Mouse (Mus musculus) stomach, embryonic 14.5 days (tissue): Measurements from ENCODE around the gene Gm10037. TPM values are rescaled to one million over a fixed set of nuclear protein-coding genes. Genes with fewer than 3 reads are reported as not detected.
"Not testable (repeated sequence)": the region's sequence is repeated elsewhere in the genome, so short reads cannot be mapped to it uniquely, and the experiment has no call there.

ENCODE experiments used
- ATAC-seq: fragments of 200-750 bp; cut with Nextera tagmentation; 2 replicates; pipeline ENCODE4 v1.8.0; 2017; ENCODE audit warnings: low read depth, moderate TSS enrichment; ENCODE audit not compliant: insufficient number of reproducible peaks, insufficient read depth, low FRiP score
- H3K27ac ChIP-seq: fragments of 300-500 bp; sonication (generic); 2 replicates; pipeline ENCODE4 v1.5.1; 2014; ENCODE audit warnings: mild to moderate bottlenecking, low read length, moderate library complexity, mixed read lengths
- H3K27me3 ChIP-seq: fragments of 300-500 bp; sonication (generic); 2 replicates; pipeline ENCODE4 v1.6.1; 2014; ENCODE audit warnings: low read length, control low read depth, mixed read lengths; ENCODE audit not compliant: control insufficient read depth, insufficient read depth
- H3K36me3 ChIP-seq: fragments of 300-500 bp; sonication (generic); 2 replicates; pipeline ENCODE4 v1.6.1; 2014; ENCODE audit warnings: mild to moderate bottlenecking, control low read depth, low read length, moderate library complexity, mixed read lengths; ENCODE audit not compliant: control insufficient read depth, insufficient read depth
- H3K4me1 ChIP-seq: fragments of 300-500 bp; sonication (generic); 2 replicates; pipeline ENCODE4 v1.6.1; 2014; ENCODE audit warnings: low read length, control low read depth, mixed read lengths; ENCODE audit not compliant: control insufficient read depth, insufficient read depth
- H3K4me2 ChIP-seq: fragments of 300-500 bp; sonication (generic); replicated peaks from 2 replicates; pipeline ENCODE4 v1.6.1; 2014; ENCODE audit warnings: low read depth, low read length, control low read depth
- H3K4me3 ChIP-seq: fragments of 300-500 bp; sonication (generic); 2 replicates; pipeline ENCODE4 v1.5.1; 2014; ENCODE audit warnings: low read depth, low read length, control low read depth
- H3K9ac ChIP-seq: fragments of 300-500 bp; sonication (generic); replicated peaks from 2 replicates; pipeline ENCODE4 v1.6.1; 2014; ENCODE audit warnings: low read depth, mild to moderate bottlenecking, control low read depth, low read length, moderate library complexity, mixed read lengths
- H3K9me3 ChIP-seq: fragments of 300-500 bp; sonication (generic); 2 replicates; pipeline ENCODE4 v1.6.1; 2016; ENCODE audit warnings: low read depth, low read length, control low read depth; ENCODE audit not compliant: control insufficient read depth
- WGBS: fragments of 180-500 bp; shearing (Covaris S2); extraction: QIAGEN DNeasy Blood & Tissue Kit; methylation state at CpG from one replicate; pipeline ENCODE4 v1.1.7; 2014; 5-methylcytosine and 5-hydroxymethylcytosine counted together
- polyA plus RNA-seq: library from polyadenylated mRNA; unstranded; fragments of >200 nt; fragmentation: Nextera tagmentation; extraction: Ambion mirVana; gene quantifications from 2 replicates; pipeline ENCODE4 v1.2.1, GENCODE M21; 2014

The Gm10037 gene
- polyA plus RNA-seq, 1 experiment from 2014 or later, result 4.0 TPM

DNA sequence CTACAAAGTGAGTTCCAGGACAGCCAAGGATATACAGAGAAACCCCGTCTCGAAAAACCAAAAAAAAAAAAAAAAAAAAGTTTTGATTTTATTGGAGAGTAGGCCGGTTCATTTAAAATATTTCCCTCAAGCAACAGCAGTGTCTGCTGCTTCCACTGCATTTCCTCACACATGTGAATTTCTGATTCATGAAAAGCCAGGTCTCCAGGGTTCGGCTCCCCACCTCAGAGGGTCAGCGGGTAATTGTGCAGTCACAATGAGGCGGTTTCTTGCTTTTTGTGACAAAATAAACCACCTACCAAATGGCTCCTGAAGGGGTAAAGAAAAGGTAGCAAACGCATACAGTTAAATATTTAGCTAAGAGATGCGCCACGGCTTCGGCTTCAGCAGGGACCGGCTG is 32.1 kb downstream of the Gm10037 start, which contains the start of gene BC048507:
TSS of gene BC048507 (plus strand) at position 301 of the 400 bp plus-strand sequence.
- Histone ChIP-seq H3K4me1 (no peaks in the 10 kb centered on the region), H3K27ac (no peak within 1 kb of the TSS), H3K36me3 (no peaks in the 10 kb centered on the region), H3K27me3 (no peaks in the 10 kb centered on the region), H3K9ac (no peak within 1 kb of the TSS), H3K9me3 (no peaks in the 10 kb centered on the region), H3K4me3 (no peak within 1 kb of the TSS), H3K4me2 (no peak within 1 kb of the TSS)
- no peak for ATAC-seq
- WGBS, result 78% methylated on average over 11 of the region's 11 CpGs

DNA sequence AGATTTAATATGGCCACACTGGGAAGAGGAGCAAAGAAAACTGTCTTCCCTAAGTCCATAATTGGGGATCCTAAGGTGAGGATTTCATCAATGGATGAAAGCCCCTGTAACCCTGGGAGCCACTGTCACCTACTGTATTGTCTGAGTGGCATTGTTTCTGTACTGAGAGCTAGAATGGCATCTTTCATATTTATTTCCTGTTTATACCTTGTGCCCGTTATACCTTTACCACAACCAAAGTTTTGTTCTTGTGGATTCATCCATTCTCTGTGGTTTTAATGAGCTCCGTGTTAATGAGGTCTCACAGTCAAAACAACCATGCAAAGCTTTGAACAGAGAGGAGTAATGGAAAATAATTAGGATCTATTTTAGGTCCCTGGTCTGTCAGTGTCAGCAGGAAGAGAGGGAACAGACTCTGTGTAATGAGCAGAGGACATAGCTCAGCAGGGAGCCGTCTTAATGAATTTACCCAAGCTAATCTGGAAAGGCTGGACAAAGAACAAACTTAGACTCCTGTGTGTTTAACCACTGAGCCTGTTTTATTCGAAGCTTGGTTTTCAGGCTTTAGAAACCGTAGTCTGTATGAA is 34.0 kb downstream of the Gm10037 start:
- no peak overlapping the region for H3K4me2 ChIP-seq
- 53% methylated on average over 5 of the region's 5 CpGs for WGBS
- no peaks in the 10 kb centered on the region for H3K9me3 ChIP-seq
- H3K4me3 ChIP-seq, result no peak overlapping the region
- no peak overlapping the region for H3K9ac ChIP-seq
- H3K27me3 ChIP-seq, result no peaks in the 10 kb centered on the region
- H3K27ac ChIP-seq, result no peak overlapping the region
- no peaks in the 10 kb centered on the region for H3K4me1 ChIP-seq
- no peaks in the 10 kb centered on the region for H3K36me3 ChIP-seq
- ATAC-seq, result no peak

DNA sequence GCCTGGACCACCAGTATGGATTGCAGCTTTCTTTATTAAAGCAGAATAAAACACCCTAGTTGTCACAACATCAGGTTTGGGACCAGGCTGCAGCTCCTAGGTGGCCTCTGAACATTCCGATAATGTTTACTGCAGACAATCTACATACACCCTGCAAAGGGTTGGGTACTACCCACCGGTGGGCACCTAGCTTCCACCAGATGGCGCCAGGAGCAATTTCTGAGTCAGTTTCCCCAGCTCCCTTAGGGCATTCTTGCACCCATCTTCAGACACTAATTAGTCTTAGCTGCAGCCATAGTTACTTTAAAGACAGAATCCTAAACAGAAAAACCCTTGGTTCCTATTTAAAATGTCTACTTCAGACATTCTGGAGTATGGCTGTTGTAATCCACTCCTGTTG is 37.0 kb downstream of the Gm10037 start:
- Histone ChIP-seq H3K4me2 (no peak overlapping the region), H3K9ac (no peak overlapping the region), H3K9me3 (no peaks in the 10 kb centered on the region), H3K36me3 (no peaks in the 10 kb centered on the region), H3K4me3 (no peak overlapping the region), H3K4me1 (no peaks in the 10 kb centered on the region), H3K27me3 (no peaks in the 10 kb centered on the region), H3K27ac (no peak overlapping the region)
- ATAC-seq, result no peak
- 31% methylated on average over 3 of the region's 3 CpGs for WGBS

DNA sequence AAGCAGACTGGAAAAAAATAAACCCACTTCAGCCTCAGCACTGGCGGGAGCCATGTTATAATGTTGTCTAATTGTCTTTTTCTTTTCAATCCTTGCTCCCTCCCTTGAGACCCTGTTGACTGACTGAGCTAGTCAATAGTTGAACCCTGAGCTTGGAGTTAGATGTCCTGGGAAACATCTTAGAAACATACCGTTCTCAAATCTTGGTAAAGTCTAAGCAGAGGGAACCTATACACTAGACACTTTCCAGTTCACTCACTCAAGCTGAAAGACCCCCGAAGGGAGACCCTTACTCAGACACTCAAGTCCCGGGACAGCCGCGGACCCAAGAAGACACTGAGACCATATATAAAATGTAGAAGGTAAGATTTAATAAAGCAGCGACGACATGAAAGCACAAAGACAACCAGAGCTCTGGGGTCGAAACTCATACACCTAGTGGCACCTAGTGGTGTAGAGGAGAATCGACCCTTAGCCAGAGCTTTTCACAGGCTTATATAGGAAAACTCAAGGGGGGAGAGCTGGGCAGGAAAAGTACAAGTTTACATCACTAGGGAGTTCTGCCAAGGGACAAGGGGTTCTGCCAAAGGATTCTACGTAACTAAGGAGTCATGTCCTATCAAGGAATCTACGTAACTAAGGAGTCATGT is 45.3 kb downstream of the Gm10037 start:
- H3K36me3 ChIP-seq, H3K9ac ChIP-seq, H3K4me2 ChIP-seq, H3K27me3 ChIP-seq, H3K4me1 ChIP-seq, H3K9me3 ChIP-seq, H3K27ac ChIP-seq, H3K4me3 ChIP-seq: not testable (repeated sequence)
- ATAC-seq, result peak; percentile 58; the same call in 1 of the 2 replicates
- 30% methylated on average over 6 of the region's 12 CpGs for WGBS

DNA sequence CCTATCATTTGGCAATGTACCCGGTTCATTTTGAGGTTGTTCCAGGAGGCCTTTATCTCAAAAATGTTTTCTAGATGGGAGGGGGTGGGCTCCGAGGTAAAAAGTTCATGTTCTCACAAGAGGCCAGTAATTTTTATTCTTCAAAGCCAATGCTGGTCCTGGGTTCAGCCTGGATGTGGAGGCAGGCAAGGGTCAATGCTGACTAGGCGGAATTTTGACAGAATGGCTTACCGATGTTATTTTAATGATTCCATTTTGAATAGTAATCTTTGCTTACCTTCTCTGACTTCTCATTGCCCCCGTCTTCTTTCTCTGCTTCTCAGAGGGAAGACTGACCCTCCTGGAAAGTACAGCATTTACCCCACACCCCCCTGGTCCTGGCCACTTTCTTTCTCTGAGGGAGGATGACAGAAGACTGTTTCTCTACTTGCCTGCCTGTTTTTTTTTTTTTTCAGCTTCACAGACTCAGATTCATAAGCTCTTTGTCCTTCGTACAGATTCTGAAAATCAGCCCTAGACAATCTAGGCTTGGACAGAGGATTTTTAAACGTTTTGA is 45.9 kb downstream of the Gm10037 start:
- Histone ChIP-seq H3K9me3 (no peaks in the 10 kb centered on the region), H3K4me3 (no peak overlapping the region), H3K9ac (no peak overlapping the region), H3K27me3 (no peaks in the 10 kb centered on the region), H3K36me3 (no peaks in the 10 kb centered on the region), H3K4me2 (no peak overlapping the region), H3K27ac (no peak overlapping the region), H3K4me1 (no peaks in the 10 kb centered on the region)
- ATAC-seq, result peak; percentile 37; the same call in 1 of the 2 replicates
- 41% methylated on average over 6 of the region's 7 CpGs for WGBS

DNA sequence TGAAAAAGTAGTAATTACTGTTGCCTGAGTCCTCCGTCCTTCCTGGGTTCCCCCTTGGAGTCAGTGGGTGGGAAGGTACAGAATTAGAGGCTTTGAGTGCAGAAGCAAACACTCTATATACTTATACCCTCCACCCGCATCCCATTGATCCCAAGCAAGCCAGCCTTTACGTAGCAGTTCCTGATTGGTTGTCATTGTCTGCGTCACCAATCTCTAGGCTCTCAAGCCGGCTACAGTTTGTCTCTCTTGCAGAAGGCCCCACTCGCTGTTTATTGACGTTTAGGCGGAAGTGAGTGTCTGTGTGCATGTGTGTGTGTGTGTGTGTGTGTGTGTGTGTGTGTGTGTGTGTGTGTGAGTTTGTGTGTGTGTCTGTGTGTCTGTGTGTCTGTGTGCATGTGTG is 53.1 kb downstream of the Gm10037 start:
- no peak overlapping the region for H3K27ac ChIP-seq
- no peaks in the 10 kb centered on the region; the same call in 1 of the 2 replicates for H3K9me3 ChIP-seq
- no peak overlapping the region for H3K4me2 ChIP-seq
- ATAC-seq, result no peak
- H3K27me3 ChIP-seq, result no peaks in the 10 kb centered on the region
- no peak overlapping the region for H3K9ac ChIP-seq
- no peaks in the 10 kb centered on the region for H3K36me3 ChIP-seq
- no peaks in the 10 kb centered on the region for H3K4me1 ChIP-seq
- WGBS, result 88% methylated on average over 8 of the region's 8 CpGs
- no peak overlapping the region for H3K4me3 ChIP-seq

Other genes with a start within 250 kb of the Gm10037 start
- gene Zfp729b, start 221.4 kb upstream of the Gm10037 start, polyA plus RNA-seq, result 5.1 and 5.6 TPM in 2 replicates
- not detected in 2 replicates for gene Gm49345, start 193.3 kb upstream of the Gm10037 start, polyA plus RNA-seq
- gene Zfp729a, start 193.3 kb upstream of the Gm10037 start, polyA plus RNA-seq, result 3.5 and 3.6 TPM in 2 replicates
- gene Zfp738, start 144.0 kb upstream of the Gm10037 start, polyA plus RNA-seq, result 12.3 and 13.6 TPM in 2 replicates
- gene Zfp65, start 101.9 kb upstream of the Gm10037 start, polyA plus RNA-seq, result 3.5 and 5.0 TPM in 2 replicates
- 4.7 and 6.0 TPM in 2 replicates for gene Zfp85, start 75.9 kb upstream of the Gm10037 start, polyA plus RNA-seq
- gene Zfp493, start 51.4 kb upstream of the Gm10037 start, polyA plus RNA-seq, result 2.7 and 3.5 TPM in 2 replicates
- gene Zfp273, start 17.4 kb upstream of the Gm10037 start, polyA plus RNA-seq, result 6.7 and 9.1 TPM in 2 replicates
- not detected in 2 replicates for gene BC048507, start 32.2 kb downstream of the Gm10037 start, polyA plus RNA-seq